Mouse (Mus musculus): ENCODE results near the gene St6galnac4. TPM values are rescaled to one million over a fixed set of nuclear protein-coding genes. Genes with fewer than 3 reads are reported as not detected.

St6galnac4 gene
- polyA plus RNA-seq, 1 experiment: 18.7 TPM

DNA sequence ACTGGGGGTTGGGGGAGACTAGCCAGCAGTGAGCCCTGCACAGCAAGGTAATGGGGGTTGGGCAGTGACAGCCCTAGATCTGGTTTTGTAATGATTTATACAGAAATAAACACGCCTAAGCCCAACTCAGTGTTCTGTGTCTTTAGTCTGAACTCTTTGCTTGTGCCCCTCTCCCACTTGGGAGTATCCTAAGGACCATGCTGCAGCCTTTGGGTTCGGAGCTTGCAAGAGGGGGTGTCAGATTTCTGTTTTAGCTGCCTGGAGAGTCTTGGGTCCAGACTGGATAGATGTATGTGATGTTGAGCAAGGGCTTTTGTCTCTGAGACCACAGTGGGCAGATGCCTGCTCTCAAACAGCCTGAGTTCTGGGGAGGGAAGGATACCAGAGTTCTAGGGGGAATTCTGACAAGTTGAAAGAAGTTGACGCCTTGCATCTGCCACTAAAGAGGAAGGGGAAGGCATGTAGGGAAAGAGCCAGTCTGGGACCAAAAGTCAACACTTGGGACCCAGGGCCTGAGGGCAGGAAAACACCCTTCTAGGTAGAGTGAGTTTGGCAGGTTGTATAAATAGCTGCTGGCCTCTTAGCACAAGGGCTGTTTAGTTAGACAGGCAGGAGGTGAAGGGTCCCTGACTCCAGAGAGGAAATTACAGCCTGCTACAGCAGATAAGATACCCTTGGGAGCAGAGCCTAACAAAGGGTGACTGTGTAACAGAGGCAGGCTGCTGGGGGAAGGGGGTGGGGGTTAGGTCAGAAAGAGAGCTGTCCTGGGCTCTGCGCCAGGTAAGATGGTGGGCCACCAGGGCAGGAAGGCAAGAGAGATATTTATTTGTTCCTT lies 34.0 kb downstream of the St6galnac4 start:
- TF ChIP-seq POLR2A (IDR thresholded peaks at IDR 0.05; ENCODE audit: borderline replicate concordance, control insufficient read depth, low read depth, low read length) (no peak), CTCF (IDR thresholded peaks at IDR 0.05; ENCODE audit: control insufficient read depth, insufficient read depth, low read length) (no peak)
- 49% methylated on average over 4 of the region's 4 CpGs for WGBS
- Histone ChIP-seq H3K4me1 (ENCODE audit: control insufficient read depth, insufficient read depth, low read length) (peaks cover 1% of the 10 kb centered on the region; the same call in 1 of the 2 replicates), H3K4me3 (replicated peaks; ENCODE audit: control insufficient read depth, low read depth, low read length) (no peak overlapping the region), H3K27ac (ENCODE audit: control insufficient read depth, insufficient read depth, low read depth, low read length, poor library complexity) (no peak overlapping the region)

DNA sequence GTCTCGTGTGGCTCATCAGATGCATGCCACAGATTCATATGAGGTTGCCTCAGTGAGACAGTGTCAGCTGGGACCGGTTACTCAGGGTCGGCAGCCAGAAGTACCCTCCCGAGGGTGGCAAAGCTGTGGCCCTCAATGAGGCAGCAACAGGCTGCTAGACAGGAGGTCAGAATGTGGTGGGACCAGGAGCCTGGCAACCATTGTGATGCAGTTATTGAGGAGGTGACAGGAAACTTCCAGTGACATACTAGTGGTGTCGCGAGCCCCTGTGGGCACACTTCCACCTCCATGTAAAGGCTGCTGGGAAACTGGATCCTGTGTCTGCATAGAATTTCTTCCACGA lies 34.6 kb downstream of the St6galnac4 start, which contains the start of gene Ak1:
Gene Ak1 (plus strand): TSS at position 242 of the 343 bp plus-strand sequence.
- Histone ChIP-seq H3K4me1 (ENCODE audit: control insufficient read depth, insufficient read depth, low read length) (peaks cover 1% of the 10 kb centered on the region; the same call in 1 of the 2 replicates), H3K27ac (ENCODE audit: control insufficient read depth, insufficient read depth, low read depth, low read length, poor library complexity) (no peak within 1 kb of the TSS), H3K4me3 (replicated peaks; ENCODE audit: control insufficient read depth, low read depth, low read length) (no peak within 1 kb of the TSS)
- no peak for TF ChIP-seq POLR2A (IDR thresholded peaks at IDR 0.05; ENCODE audit: borderline replicate concordance, control insufficient read depth, low read depth, low read length)
- TF ChIP-seq CTCF (IDR thresholded peaks at IDR 0.05; ENCODE audit: control insufficient read depth, insufficient read depth, low read length): no peak
- 37% methylated on average over 7 of the region's 7 CpGs for WGBS

DNA sequence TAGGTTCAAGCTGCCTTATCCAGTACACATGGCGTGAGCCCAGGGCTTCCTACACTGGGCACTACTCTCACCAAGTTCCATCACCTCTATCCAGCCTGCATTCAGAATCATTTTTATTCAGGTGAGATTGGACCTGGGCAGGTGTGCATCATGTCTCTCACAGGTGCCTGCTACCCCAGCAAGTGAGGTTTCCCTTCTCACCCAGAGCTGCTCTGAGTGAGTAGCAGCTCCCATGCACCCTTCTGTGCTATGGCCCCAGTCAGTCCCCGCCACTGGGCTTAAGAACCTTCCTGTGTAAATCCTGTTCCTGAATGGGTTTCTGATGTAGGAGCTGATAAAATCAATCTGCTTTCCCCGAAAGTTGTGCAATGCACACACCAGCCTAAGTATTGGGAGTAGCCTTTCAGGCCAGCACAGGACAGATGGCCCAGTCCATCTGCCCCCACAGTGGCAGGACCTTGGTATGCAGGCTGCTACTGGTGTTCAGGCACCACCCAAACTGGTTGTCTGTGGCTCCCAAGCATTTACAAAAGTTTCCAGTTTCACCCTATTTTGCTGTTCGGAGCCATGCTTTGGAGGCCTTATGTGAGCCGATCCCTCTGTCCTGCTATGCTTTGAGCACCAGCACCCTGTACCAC lies 37.3 kb downstream of the St6galnac4 start:
- Histone ChIP-seq H3K4me3 (replicated peaks; ENCODE audit: control insufficient read depth, low read depth, low read length) (no peak overlapping the region), H3K27ac (ENCODE audit: control insufficient read depth, insufficient read depth, low read depth, low read length, poor library complexity) (no peak overlapping the region), H3K4me1 (ENCODE audit: control insufficient read depth, insufficient read depth, low read length) (peaks cover 1% of the 10 kb centered on the region; the same call in 1 of the 2 replicates)
- TF ChIP-seq CTCF (IDR thresholded peaks at IDR 0.05; ENCODE audit: control insufficient read depth, insufficient read depth, low read length): no peak
- no peak for TF ChIP-seq POLR2A (IDR thresholded peaks at IDR 0.05; ENCODE audit: borderline replicate concordance, control insufficient read depth, low read depth, low read length)
- 74% methylated on average over 5 of the region's 5 CpGs for WGBS

DNA sequence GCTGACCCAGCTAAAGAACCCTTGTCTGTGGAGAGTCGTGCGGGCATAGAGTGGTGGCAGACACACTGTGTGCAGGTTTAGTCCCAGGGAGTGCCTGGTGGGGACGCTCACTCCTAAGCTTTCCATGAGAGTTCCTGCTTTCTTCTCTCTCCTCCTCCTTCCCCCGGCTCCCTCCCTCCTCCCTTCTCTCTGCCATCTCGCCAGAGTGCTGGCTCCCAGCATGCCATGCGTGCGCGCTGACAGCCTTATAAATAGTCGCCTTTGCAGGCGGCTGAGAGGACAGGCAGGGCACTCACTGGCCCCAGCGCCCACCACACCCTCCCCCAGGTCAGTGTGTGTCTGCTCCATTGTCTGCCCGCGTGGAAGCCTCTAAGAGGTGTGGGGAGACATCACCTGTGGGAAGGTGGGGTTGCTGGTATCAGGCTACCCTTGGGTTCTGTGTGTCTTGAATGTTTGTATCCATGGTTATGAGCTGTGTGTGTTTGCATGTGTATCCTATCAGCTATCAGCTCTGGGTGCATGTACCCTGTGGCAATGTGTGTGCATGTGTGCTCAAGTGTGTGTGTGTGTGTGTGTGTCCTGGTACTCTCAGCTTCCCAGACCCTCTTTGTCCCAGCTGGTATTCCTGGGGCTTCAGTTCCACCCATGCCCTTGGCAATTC lies 38.4 kb downstream of the St6galnac4 start:
- WGBS: 12% methylated on average over 13 of the region's 13 CpGs
- no peak for TF ChIP-seq POLR2A (IDR thresholded peaks at IDR 0.05; ENCODE audit: borderline replicate concordance, control insufficient read depth, low read depth, low read length)
- TF ChIP-seq CTCF (IDR thresholded peaks at IDR 0.05; ENCODE audit: control insufficient read depth, insufficient read depth, low read length): no peak
- Histone ChIP-seq H3K4me3 (replicated peaks; ENCODE audit: control insufficient read depth, low read depth, low read length) (no peak overlapping the region), H3K27ac (ENCODE audit: control insufficient read depth, insufficient read depth, low read depth, low read length, poor library complexity) (no peak overlapping the region; the same call in 1 of the 2 replicates), H3K4me1 (ENCODE audit: control insufficient read depth, insufficient read depth, low read length) (peaks cover 1% of the 10 kb centered on the region; the same call in 1 of the 2 replicates)

DNA sequence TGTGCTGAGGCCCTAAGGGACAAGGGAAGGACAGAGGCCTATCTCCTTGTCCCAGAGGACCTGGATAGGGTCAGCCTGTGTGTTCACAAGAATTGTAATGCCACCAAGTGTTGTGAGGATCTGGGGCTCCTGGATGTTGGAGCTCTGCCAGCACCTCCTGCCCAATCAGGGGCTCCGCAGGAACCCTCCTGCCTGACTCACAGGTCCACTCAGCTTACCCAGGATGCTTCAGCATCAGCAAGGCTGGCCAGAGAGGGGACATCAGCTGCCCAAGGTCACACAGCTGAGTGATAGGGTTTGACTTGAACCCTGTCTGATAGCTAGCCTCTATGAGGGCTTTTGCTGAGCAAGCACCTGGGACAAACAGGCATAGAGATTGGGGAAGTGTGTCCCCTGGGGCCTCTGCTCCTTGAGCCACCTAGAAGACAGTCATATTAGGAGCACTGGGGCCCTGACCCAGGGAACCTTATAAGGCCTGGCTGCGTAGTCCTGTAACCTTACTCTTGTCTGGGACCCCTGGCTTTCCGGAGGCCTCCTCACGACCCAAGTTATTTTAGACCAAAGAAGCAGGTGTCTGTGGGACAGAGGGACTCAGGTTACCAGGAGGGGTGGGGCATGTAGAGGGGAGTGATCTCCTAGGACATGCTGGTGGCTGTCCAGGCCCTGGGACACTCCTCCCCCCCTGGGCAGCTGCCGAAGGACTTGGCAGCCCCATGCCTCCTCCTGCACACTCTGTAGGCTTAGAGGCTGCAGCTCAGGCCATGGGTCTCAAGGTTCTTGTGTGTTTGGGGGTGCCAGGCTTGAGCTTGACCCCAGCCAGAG lies 39.2 kb downstream of the St6galnac4 start:
- no peak for TF ChIP-seq CTCF (IDR thresholded peaks at IDR 0.05; ENCODE audit: control insufficient read depth, insufficient read depth, low read length)
- no peak for TF ChIP-seq POLR2A (IDR thresholded peaks at IDR 0.05; ENCODE audit: borderline replicate concordance, control insufficient read depth, low read depth, low read length)
- WGBS: 57% methylated on average over 5 of the region's 5 CpGs
- Histone ChIP-seq H3K4me1 (ENCODE audit: control insufficient read depth, insufficient read depth, low read length) (peaks cover 1% of the 10 kb centered on the region; the same call in 1 of the 2 replicates), H3K4me3 (replicated peaks; ENCODE audit: control insufficient read depth, low read depth, low read length) (no peak overlapping the region), H3K27ac (ENCODE audit: control insufficient read depth, insufficient read depth, low read depth, low read length, poor library complexity) (no peak overlapping the region)

DNA sequence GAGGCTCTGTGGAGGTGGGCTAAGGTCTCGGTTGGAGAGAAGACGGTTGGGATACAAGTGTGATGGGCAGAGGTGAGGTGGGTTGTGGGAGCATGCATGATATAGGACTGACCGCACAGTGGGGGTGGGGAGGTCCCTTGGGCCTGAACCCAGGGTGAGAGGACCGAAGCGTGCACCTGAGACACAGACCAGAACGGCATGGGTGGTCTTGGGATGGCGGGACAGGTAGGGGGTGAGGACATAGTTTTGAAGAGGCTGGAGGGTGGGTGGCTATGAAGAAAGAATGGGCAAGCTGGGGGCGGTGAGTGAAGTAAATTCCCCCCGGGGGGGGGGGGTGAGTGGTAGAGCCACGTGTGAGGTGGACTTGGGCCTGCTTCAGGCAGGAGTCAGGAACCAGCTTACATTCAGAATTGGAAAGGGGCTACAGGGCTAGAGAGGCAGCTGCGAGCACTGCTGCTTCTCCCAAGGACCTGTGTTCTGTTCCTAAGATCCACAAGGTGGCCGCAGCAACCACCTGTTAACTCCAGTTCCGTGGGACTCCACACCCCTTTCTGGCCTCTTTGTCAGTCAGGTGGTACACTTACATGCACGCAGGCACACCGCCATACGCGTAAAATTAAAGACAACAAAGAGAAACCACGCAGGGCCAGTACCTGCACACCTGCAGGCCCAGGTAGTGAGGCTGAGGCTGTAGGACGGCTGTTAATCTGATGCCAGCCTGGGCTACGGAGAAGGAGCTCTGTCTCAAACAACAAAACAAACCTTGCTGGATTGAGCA lies 40.6 kb downstream of the St6galnac4 start:
- Histone ChIP-seq H3K4me3 (replicated peaks; ENCODE audit: control insufficient read depth, low read depth, low read length) (no peak overlapping the region), H3K4me1 (ENCODE audit: control insufficient read depth, insufficient read depth, low read length) (peaks cover 1% of the 10 kb centered on the region; the same call in 1 of the 2 replicates), H3K27ac (ENCODE audit: control insufficient read depth, insufficient read depth, low read depth, low read length, poor library complexity) (no peak overlapping the region)
- TF ChIP-seq CTCF (IDR thresholded peaks at IDR 0.05; ENCODE audit: control insufficient read depth, insufficient read depth, low read length): no peak
- TF ChIP-seq POLR2A (IDR thresholded peaks at IDR 0.05; ENCODE audit: borderline replicate concordance, control insufficient read depth, low read depth, low read length): no peak
- 82% methylated on average over 20 of the region's 20 CpGs for WGBS

DNA sequence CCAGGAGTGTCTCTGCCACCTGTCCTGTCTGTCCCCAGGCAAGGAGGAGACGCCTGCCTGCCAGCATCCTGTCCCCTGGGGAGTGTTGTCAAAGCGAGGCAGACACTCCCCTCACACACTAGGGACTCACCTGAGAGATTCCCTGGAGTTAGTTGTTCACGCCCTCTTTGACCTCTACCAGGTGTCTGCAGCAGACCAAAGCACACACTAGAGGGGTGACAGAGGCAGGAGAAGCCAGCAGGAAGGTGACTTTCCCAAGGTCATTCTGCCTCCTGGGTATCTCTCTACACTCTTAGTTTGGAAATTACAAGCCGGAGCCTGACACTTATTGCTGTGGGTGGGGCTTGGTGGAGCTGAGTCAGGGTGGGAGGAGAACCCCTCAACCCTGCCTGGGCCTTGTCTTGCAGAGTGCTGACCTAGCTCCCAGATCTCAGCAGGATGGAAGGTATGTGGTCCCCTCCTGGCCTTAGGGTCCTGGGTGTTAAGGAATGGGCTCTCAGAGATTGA lies 41.2 kb downstream of the St6galnac4 start:
- TF ChIP-seq CTCF (IDR thresholded peaks at IDR 0.05; ENCODE audit: control insufficient read depth, insufficient read depth, low read length) (no peak), POLR2A (IDR thresholded peaks at IDR 0.05; ENCODE audit: borderline replicate concordance, control insufficient read depth, low read depth, low read length) (no peak)
- H3K27ac ChIP-seq (ENCODE audit: control insufficient read depth, insufficient read depth, low read depth, low read length, poor library complexity): no peak overlapping the region
- 67% methylated on average over 4 of the region's 4 CpGs for WGBS
- no peak overlapping the region for H3K4me3 ChIP-seq (replicated peaks; ENCODE audit: control insufficient read depth, low read depth, low read length)
- peaks cover 1% of the 10 kb centered on the region; the same call in 1 of the 2 replicates for H3K4me1 ChIP-seq (ENCODE audit: control insufficient read depth, insufficient read depth, low read length)
